Mouse (Mus musculus) embryonic facial prominence, embryonic 11.5 days (tissue): Measurements from ENCODE around the gene Zfp740. TPM values are rescaled to one million over a fixed set of nuclear protein-coding genes. Genes with fewer than 3 reads are reported as not detected.

ENCODE experiments used
- ATAC-seq: fragments of 200-750 bp; cut with Nextera tagmentation; replicated peaks from 2 replicates; pipeline ENCODE4 v1.8.0; 2017; ENCODE audit warnings: low read depth; ENCODE audit not compliant: insufficient number of reproducible peaks, low FRiP score, low TSS enrichment
- DNase-seq: peaks from one replicate; pipeline ENCODE4 v3.0.0-alpha.2; 2015; ENCODE audit warnings: low spot score
- H3K27ac ChIP-seq: fragments of 300-500 bp; sonication (generic); replicated peaks from 2 replicates; pipeline ENCODE4 v1.5.1; 2014; ENCODE audit warnings: mild to moderate bottlenecking, low read depth, low read length, control low read depth
- H3K27me3 ChIP-seq: fragments of 300-500 bp; sonication (generic); 2 replicates; pipeline ENCODE4 v1.6.1; 2014; ENCODE audit warnings: mild to moderate bottlenecking, low read length, moderate library complexity, mixed read lengths; ENCODE audit not compliant: control insufficient read depth, insufficient read depth
- H3K36me3 ChIP-seq: fragments of 300-500 bp; sonication (generic); replicated peaks from 2 replicates; pipeline ENCODE4 v1.6.1; 2014; ENCODE audit warnings: low read depth, mild to moderate bottlenecking, low read length, moderate library complexity, mixed read lengths; ENCODE audit not compliant: control insufficient read depth, insufficient read depth
- H3K4me1 ChIP-seq: fragments of 300-500 bp; sonication (generic); 2 replicates; pipeline ENCODE4 v1.6.1; 2014; ENCODE audit warnings: low read length, mixed read lengths; ENCODE audit not compliant: control insufficient read depth, insufficient read depth
- H3K4me2 ChIP-seq: fragments of 300-500 bp; sonication (generic); 2 replicates; pipeline ENCODE4 v1.6.1; 2014; ENCODE audit warnings: low read depth, mild to moderate bottlenecking, control low read depth, low read length, moderate library complexity
- H3K4me3 ChIP-seq: fragments of 300-500 bp; sonication (generic); 2 replicates; pipeline ENCODE4 v1.5.1; 2014; ENCODE audit warnings: low read depth, low read length, control low read depth
- H3K9ac ChIP-seq: fragments of 300-500 bp; sonication (generic); replicated peaks from 2 replicates; pipeline ENCODE4 v1.6.1; 2014; ENCODE audit warnings: mild to moderate bottlenecking, control low read depth, low read length
- H3K9me3 ChIP-seq: fragments of 300-500 bp; sonication (generic); replicated peaks from 2 replicates; pipeline ENCODE4 v1.6.1; 2016; ENCODE audit warnings: mild to moderate bottlenecking, low read length, inconsistent platforms, mixed read lengths; ENCODE audit not compliant: control insufficient read depth
- WGBS: fragments of 180-500 bp; shearing (Covaris S2); extraction: QIAGEN DNeasy Blood & Tissue Kit; methylation state at CpG from one replicate; pipeline ENCODE4 v1.1.7; 2014; 5-methylcytosine and 5-hydroxymethylcytosine counted together
- polyA plus RNA-seq: library from polyadenylated mRNA; unstranded; fragments of >200 nt; fragmentation: Nextera tagmentation; extraction: Ambion mirVana; gene quantifications from 2 replicates; pipeline ENCODE4 v1.2.1, GENCODE M21; 2014

Zfp740 gene
- polyA plus RNA-seq, 1 experiment from 2014 or later: 68.1 TPM

DNA sequence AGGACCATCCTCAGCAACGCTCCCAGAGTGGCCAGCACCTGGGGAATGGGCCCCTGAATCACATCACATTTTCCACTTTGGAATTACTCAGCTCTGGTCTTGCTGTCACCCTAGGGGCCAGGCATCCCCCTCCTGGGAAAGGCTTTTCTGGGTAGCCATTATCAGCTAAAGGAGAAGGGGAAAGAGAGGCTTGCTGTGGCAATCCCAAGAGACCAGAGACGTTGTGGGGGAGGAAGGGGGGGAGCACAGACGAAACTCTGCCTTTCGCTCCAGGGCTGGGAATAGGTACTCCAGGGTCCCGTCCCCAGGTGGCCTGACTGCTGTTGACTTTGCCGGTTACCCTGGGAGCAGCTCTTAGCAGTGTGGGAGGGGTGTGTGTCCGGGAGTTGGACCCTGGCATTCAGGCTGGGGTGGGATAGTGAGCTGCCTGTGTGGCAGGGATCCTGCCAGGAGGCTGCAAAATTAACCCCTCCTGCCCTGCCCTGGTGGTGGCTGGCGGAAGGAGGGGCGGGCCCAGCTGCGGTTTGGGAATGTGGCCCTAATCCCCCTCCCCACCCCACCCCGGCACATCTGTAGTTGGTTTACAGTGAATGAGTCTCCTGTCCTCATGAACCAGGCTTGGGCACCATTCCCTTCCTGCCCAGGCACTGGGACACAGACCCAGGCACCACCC is 55.7 kb downstream of the Zfp740 start:
- H3K27me3 ChIP-seq: peaks cover 2% of the 10 kb centered on the region; the same call in 1 of the 2 replicates
- H3K9ac ChIP-seq: peak overlapping the region; percentile 18; the same call in 1 of the 2 replicates
- H3K9me3 ChIP-seq: no peaks in the 10 kb centered on the region
- no peaks in the 10 kb centered on the region for H3K36me3 ChIP-seq
- DNase-seq (peak; percentile 79), ATAC-seq (peak; percentile 20; the same call in 1 of the 2 replicates)
- WGBS: 11% methylated on average over 11 of the region's 11 CpGs
- H3K4me3 ChIP-seq: no peak overlapping the region
- peak overlapping the region; percentile 90 for H3K4me2 ChIP-seq
- peak overlapping the region; percentile 96 for H3K27ac ChIP-seq
- peaks cover 18% of the 10 kb centered on the region; the same call in 1 of the 2 replicates for H3K4me1 ChIP-seq

DNA sequence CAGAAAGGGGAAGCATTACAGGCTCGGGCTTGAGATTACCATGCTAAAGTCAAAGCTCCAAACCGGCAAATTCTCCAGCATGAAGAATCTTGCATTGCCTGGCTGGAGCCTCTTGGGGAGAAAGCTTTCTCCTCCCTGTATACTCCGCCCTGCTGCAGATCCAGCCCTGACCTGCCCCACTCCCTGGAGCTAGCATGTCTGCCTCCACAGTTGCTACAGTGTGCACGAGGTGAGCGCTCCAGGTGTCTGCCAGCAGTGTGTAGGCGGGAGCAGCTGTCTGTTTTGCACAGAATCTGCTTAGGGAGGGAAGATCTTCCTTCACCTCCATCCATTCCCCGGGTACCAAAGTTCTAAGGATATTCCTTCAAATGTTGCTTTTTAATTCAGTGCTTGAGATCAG is 59.5 kb downstream of the Zfp740 start:
- WGBS: 45% methylated on average over 7 of the region's 7 CpGs
- H3K27ac ChIP-seq: peak overlapping the region; percentile 28; the same call in 1 of the 2 replicates
- no peak for ATAC-seq

DNA sequence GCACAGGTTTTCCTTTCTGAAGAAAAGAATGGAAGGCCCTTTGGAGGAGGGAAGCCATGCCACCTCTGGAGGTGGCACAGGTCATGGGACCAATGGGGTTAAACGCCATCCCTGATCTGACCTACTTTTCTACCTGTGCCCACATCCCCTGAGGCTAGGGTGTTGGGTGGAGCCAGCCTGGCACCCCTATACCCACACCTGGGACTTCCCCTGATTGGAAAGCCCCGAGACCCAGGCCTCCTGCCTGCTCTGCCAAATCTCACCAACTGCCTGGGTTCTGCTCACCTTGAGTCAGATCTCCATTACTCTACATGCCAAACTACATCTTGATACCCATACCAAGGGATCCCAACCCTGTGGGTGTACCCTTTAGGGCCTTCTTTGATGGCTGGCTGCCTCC is 60.0 kb downstream of the Zfp740 start:
- H3K4me2 ChIP-seq: no peak overlapping the region
- WGBS: 78% methylated on average over 2 of the region's 2 CpGs
- no peak overlapping the region for H3K27ac ChIP-seq
- no peaks in the 10 kb centered on the region for H3K27me3 ChIP-seq
- H3K4me1 ChIP-seq: peaks cover 9% of the 10 kb centered on the region; the same call in 1 of the 2 replicates
- H3K9ac ChIP-seq: no peak overlapping the region
- no peak for ATAC-seq
- no peaks in the 10 kb centered on the region for H3K36me3 ChIP-seq
- no peaks in the 10 kb centered on the region for H3K9me3 ChIP-seq
- DNase-seq: no peak
- no peak overlapping the region for H3K4me3 ChIP-seq

More for the DNA sequence above, 59.5 kb downstream of the Zfp740 start:
- Histone ChIP-seq H3K4me1 (peaks cover 12% of the 10 kb centered on the region; the same call in 1 of the 2 replicates), H3K4me3 (no peak overlapping the region), H3K27me3 (no peaks in the 10 kb centered on the region), H3K9me3 (no peaks in the 10 kb centered on the region), H3K4me2 (no peak overlapping the region), H3K36me3 (no peaks in the 10 kb centered on the region), H3K9ac (no peak overlapping the region; the same call in 1 of the 2 replicates)
- no peak for DNase-seq

Other genes with a start within 250 kb of the Zfp740 start
- gene Krt78, start 249.0 kb upstream of the Zfp740 start, polyA plus RNA-seq: 0.10 TPM in 1 of 2 replicates, not detected in the other
- gene Krt8, start 198.8 kb upstream of the Zfp740 start, polyA plus RNA-seq: 47.9 and 53.4 TPM in 2 replicates
- gene Krt18, start 175.1 kb upstream of the Zfp740 start, polyA plus RNA-seq: 57.9 and 75.1 TPM in 2 replicates
- gene Eif4b, start 129.5 kb upstream of the Zfp740 start, polyA plus RNA-seq: 121 and 130 TPM in 2 replicates
- gene Tns2, start 102.8 kb upstream of the Zfp740 start, polyA plus RNA-seq: 14.0 and 14.4 TPM in 2 replicates
- gene Spryd3, start 67.0 kb upstream of the Zfp740 start, polyA plus RNA-seq: 8.2 and 9.3 TPM in 2 replicates
- 0.70 TPM in 1 of 2 replicates, not detected in the other for gene Igfbp6, start 58.9 kb upstream of the Zfp740 start, polyA plus RNA-seq
- 0.10 TPM in 1 of 2 replicates, not detected in the other for gene Soat2, start 52.7 kb upstream of the Zfp740 start, polyA plus RNA-seq
- 31.9 and 34.6 TPM in 2 replicates for gene Csad, start 1.5 kb downstream of the Zfp740 start, polyA plus RNA-seq
- gene Itgb7, start 28.7 kb downstream of the Zfp740 start, polyA plus RNA-seq: 1.3 and 2.7 TPM in 2 replicates
- gene Rarg, start 54.3 kb downstream of the Zfp740 start, polyA plus RNA-seq: 68.1 and 70.2 TPM in 2 replicates
- gene Gm9918, start 67.3 kb downstream of the Zfp740 start, polyA plus RNA-seq: 0.58 and 1.2 TPM in 2 replicates
- gene Mfsd5, start 76.2 kb downstream of the Zfp740 start, polyA plus RNA-seq: 51.6 and 57.2 TPM in 2 replicates
- gene Espl1, start 93.0 kb downstream of the Zfp740 start, polyA plus RNA-seq: 36.0 and 37.7 TPM in 2 replicates
- 453 and 469 TPM in 2 replicates for gene Pfdn5, start 122.9 kb downstream of the Zfp740 start, polyA plus RNA-seq
- gene Myg1, start 128.5 kb downstream of the Zfp740 start, polyA plus RNA-seq: 101 and 103 TPM in 2 replicates
- 98.3 and 102 TPM in 2 replicates for gene Aaas, start 147.5 kb downstream of the Zfp740 start, polyA plus RNA-seq
- 2.4 and 3.0 TPM in 2 replicates for gene Sp7, start 163.9 kb downstream of the Zfp740 start, polyA plus RNA-seq
- gene Sp1, start 202.9 kb downstream of the Zfp740 start, polyA plus RNA-seq: 12.8 and 13.9 TPM in 2 replicates
- 0.24 TPM in 1 of 2 replicates, not detected in the other for gene Amhr2, start 242.1 kb downstream of the Zfp740 start, polyA plus RNA-seq